Mouse (Mus musculus) lung, adult 2 months (tissue): ENCODE data around the gene Catsperz.

ENCODE experiments used
- CTCF ChIP-seq: fragments of 200-500 bp; IDR thresholded peaks from 2 replicates; pipeline ENCODE4 v1.5.1; 2011; ENCODE audit warnings: mild to moderate bottlenecking, low read length, control low read depth; ENCODE audit not compliant: insufficient read depth
- POLR2A ChIP-seq: fragments of 200-500 bp; IDR thresholded peaks from 2 replicates; pipeline ENCODE4 v1.6.1; 2011; ENCODE audit warnings: low read depth, mild to moderate bottlenecking, control low read depth, low read length, borderline replicate concordance; ENCODE audit errors: extremely low read depth

- TF ChIP-seq POLR2A, result no peak
- no peak for TF ChIP-seq CTCF
Observed at GRCm38 (mm10) chr19:6934195-6934977, 9.2 kb upstream of the Catsperz start, which contains the start of gene Kcnk4.
